Mouse (Mus musculus): ENCODE measurements around the gene Trpv3. TPM values are rescaled to one million over a fixed set of nuclear protein-coding genes. Genes with fewer than 3 reads are reported as not detected.

Gene Trpv3
- 0.12 and 0.19 TPM in 2 replicates for polyA plus RNA-seq (2014; fragmentation: Nextera tagmentation; extraction: Ambion mirVana)

GRCm38 (mm10) chr11:73267267-73267666 lies at the start of gene Trpv3:
Gene Trpv3 (plus strand): TSS chr11:73267388.
- DNase-seq, result no peak
- 87% methylated on average over 7 of the region's 7 CpGs for WGBS
- no peak for ATAC-seq (ENCODE audit: low FRiP score, low TSS enrichment)

DNA sequence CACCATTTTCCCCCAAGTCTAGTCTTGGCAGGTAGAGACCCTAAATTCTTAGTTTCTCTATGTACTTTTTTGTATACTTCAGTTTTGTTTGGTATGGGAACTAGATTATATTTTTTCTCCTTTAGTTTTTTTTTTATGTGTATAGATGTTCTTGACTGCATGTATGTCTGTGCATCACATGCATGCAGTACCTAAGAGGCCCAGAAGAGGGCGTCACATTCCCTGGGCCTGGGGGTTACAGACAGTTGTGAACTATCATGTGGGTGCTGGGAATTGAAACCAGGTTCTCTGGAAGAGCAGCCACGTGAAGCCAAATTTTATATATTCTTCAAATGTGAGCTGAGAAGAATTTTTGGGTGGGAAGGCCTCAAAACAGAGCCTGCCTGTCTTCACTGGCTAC lies 47.5 kb upstream of the Trpv3 start:
- H3K9me3 ChIP-seq (ENCODE audit: control insufficient read depth, low read length), result no peaks in the 10 kb centered on the region
- no peak overlapping the region for H3K4me3 ChIP-seq (replicated peaks; ENCODE audit: low read depth, low read length)
- WGBS, result 69% methylated on average over 2 of the region's 2 CpGs
- no peaks in the 10 kb centered on the region for H3K36me3 ChIP-seq (ENCODE audit: control insufficient read depth, insufficient read depth, low read length)
- H3K4me2 ChIP-seq (ENCODE audit: low read length), result no peak overlapping the region
- ATAC-seq (ENCODE audit: low FRiP score, low TSS enrichment) (no peak), DNase-seq (no peak)
- no peak overlapping the region for H3K9ac ChIP-seq (replicated peaks; ENCODE audit: low read length)
- H3K27ac ChIP-seq (replicated peaks; ENCODE audit: low read depth, low read length), result no peak overlapping the region
- H3K27me3 ChIP-seq (ENCODE audit: control insufficient read depth, insufficient read depth, low read length), result no peaks in the 10 kb centered on the region
- H3K4me1 ChIP-seq (ENCODE audit: control insufficient read depth, insufficient read depth, low read length), result no peaks in the 10 kb centered on the region

More at GRCm38 (mm10) chr11:73267267-73267666, at the start of gene Trpv3:
- H3K9me3 ChIP-seq (ENCODE audit: control insufficient read depth, low read length), result no peaks in the 10 kb centered on the region
- H3K27ac ChIP-seq (replicated peaks; ENCODE audit: low read depth, low read length), result no peak within 1 kb of the TSS
- no peaks in the 10 kb centered on the region for H3K36me3 ChIP-seq (ENCODE audit: control insufficient read depth, insufficient read depth, low read length)
- H3K4me3 ChIP-seq (replicated peaks; ENCODE audit: low read depth, low read length), result no peak within 1 kb of the TSS
- H3K4me2 ChIP-seq (ENCODE audit: low read length), result no peak within 1 kb of the TSS
- H3K9ac ChIP-seq (replicated peaks; ENCODE audit: low read length), result no peak within 1 kb of the TSS
- no peaks in the 10 kb centered on the region for H3K4me1 ChIP-seq (ENCODE audit: control insufficient read depth, insufficient read depth, low read length)
- no peaks in the 10 kb centered on the region for H3K27me3 ChIP-seq (ENCODE audit: control insufficient read depth, insufficient read depth, low read length)

GRCm38 (mm10) chr11:73220651-73221050 lies 46.5 kb upstream of the Trpv3 start:
- H3K27me3 ChIP-seq (ENCODE audit: control insufficient read depth, insufficient read depth, low read length), result no peaks in the 10 kb centered on the region
- no peak overlapping the region for H3K4me3 ChIP-seq (replicated peaks; ENCODE audit: low read depth, low read length)
- no peak overlapping the region for H3K9ac ChIP-seq (replicated peaks; ENCODE audit: low read length)
- H3K36me3 ChIP-seq (ENCODE audit: control insufficient read depth, insufficient read depth, low read length), result no peaks in the 10 kb centered on the region
- no peak overlapping the region for H3K27ac ChIP-seq (replicated peaks; ENCODE audit: low read depth, low read length)
- DNase-seq (no peak), ATAC-seq (ENCODE audit: low FRiP score, low TSS enrichment) (no peak)
- 92% methylated on average over 1 of the region's 1 CpGs for WGBS
- H3K4me1 ChIP-seq (ENCODE audit: control insufficient read depth, insufficient read depth, low read length), result no peaks in the 10 kb centered on the region
- H3K9me3 ChIP-seq (ENCODE audit: control insufficient read depth, low read length), result no peaks in the 10 kb centered on the region
- H3K4me2 ChIP-seq (ENCODE audit: low read length), result no peak overlapping the region

GRCm38 (mm10) chr11:73222846-73223245 lies 44.3 kb upstream of the Trpv3 start:
- ATAC-seq (ENCODE audit: low FRiP score, low TSS enrichment), result no peak
- 56% methylated on average over 5 of the region's 5 CpGs for WGBS

GRCm38 (mm10) chr11:73223966-73224365 lies 43.2 kb upstream of the Trpv3 start:
- 78% methylated on average over 2 of the region's 2 CpGs for WGBS

More at GRCm38 (mm10) chr11:73222846-73223245, 44.3 kb upstream of the Trpv3 start:
- Histone ChIP-seq H3K27ac (replicated peaks; ENCODE audit: low read depth, low read length) (no peak overlapping the region), H3K27me3 (ENCODE audit: control insufficient read depth, insufficient read depth, low read length) (no peaks in the 10 kb centered on the region), H3K9ac (replicated peaks; ENCODE audit: low read length) (no peak overlapping the region), H3K36me3 (ENCODE audit: control insufficient read depth, insufficient read depth, low read length) (no peaks in the 10 kb centered on the region), H3K4me2 (ENCODE audit: low read length) (no peak overlapping the region), H3K4me1 (ENCODE audit: control insufficient read depth, insufficient read depth, low read length) (no peaks in the 10 kb centered on the region), H3K4me3 (replicated peaks; ENCODE audit: low read depth, low read length) (no peak overlapping the region), H3K9me3 (ENCODE audit: control insufficient read depth, low read length) (no peaks in the 10 kb centered on the region)
- DNase-seq, result no peak

GRCm38 (mm10) chr11:73225856-73226255 lies 41.3 kb upstream of the Trpv3 start:
- no peak overlapping the region for H3K4me3 ChIP-seq (replicated peaks; ENCODE audit: low read depth, low read length)
- WGBS, result 94% methylated on average over 6 of the region's 6 CpGs
- no peak overlapping the region for H3K27ac ChIP-seq (replicated peaks; ENCODE audit: low read depth, low read length)
- DNase-seq (no peak), ATAC-seq (ENCODE audit: low FRiP score, low TSS enrichment) (no peak)
- no peaks in the 10 kb centered on the region for H3K36me3 ChIP-seq (ENCODE audit: control insufficient read depth, insufficient read depth, low read length)
- H3K4me2 ChIP-seq (ENCODE audit: low read length), result no peak overlapping the region
- H3K27me3 ChIP-seq (ENCODE audit: control insufficient read depth, insufficient read depth, low read length), result no peaks in the 10 kb centered on the region
- H3K4me1 ChIP-seq (ENCODE audit: control insufficient read depth, insufficient read depth, low read length), result no peaks in the 10 kb centered on the region
- no peaks in the 10 kb centered on the region for H3K9me3 ChIP-seq (ENCODE audit: control insufficient read depth, low read length)
- H3K9ac ChIP-seq (replicated peaks; ENCODE audit: low read length), result no peak overlapping the region

More at GRCm38 (mm10) chr11:73223966-73224365, 43.2 kb upstream of the Trpv3 start:
- no peak overlapping the region for H3K4me3 ChIP-seq (replicated peaks; ENCODE audit: low read depth, low read length)
- no peak for DNase-seq
- no peak for ATAC-seq (ENCODE audit: low FRiP score, low TSS enrichment)
- H3K27me3 ChIP-seq (ENCODE audit: control insufficient read depth, insufficient read depth, low read length), result no peaks in the 10 kb centered on the region
- no peak overlapping the region for H3K4me2 ChIP-seq (ENCODE audit: low read length)
- H3K9ac ChIP-seq (replicated peaks; ENCODE audit: low read length), result no peak overlapping the region
- H3K27ac ChIP-seq (replicated peaks; ENCODE audit: low read depth, low read length), result no peak overlapping the region
- no peaks in the 10 kb centered on the region for H3K4me1 ChIP-seq (ENCODE audit: control insufficient read depth, insufficient read depth, low read length)
- no peaks in the 10 kb centered on the region for H3K36me3 ChIP-seq (ENCODE audit: control insufficient read depth, insufficient read depth, low read length)
- H3K9me3 ChIP-seq (ENCODE audit: control insufficient read depth, low read length), result no peaks in the 10 kb centered on the region

- WGBS, result 88% methylated on average over 5 of the region's 5 CpGs
These were observed 38.3 kb upstream of the Trpv3 start for GRCm38 (mm10) chr11:73228881-73229280.

DNA sequence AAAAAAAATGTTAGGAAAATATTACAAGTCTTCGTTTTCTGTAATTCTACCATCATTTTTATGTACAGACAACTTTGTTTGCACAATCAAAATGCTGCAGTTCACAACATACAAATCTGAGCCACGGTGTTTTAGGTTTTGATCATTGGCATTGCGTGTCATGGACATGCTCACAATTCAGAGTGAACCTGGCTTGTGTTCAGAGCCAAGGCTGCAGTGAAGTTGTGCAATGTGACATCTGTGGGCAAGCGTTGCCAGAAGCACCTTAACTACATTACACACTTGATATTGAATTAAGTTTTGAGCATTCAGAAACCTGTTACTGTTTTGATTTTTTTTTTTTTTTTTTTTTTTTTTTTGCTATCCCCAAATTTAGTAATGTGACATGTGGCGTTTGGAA lies 37.1 kb upstream of the Trpv3 start:
- Histone ChIP-seq H3K27ac (replicated peaks; ENCODE audit: low read depth, low read length) (no peak overlapping the region), H3K9ac (replicated peaks; ENCODE audit: low read length) (no peak overlapping the region), H3K9me3 (ENCODE audit: control insufficient read depth, low read length) (no peaks in the 10 kb centered on the region), H3K27me3 (ENCODE audit: control insufficient read depth, insufficient read depth, low read length) (no peaks in the 10 kb centered on the region), H3K4me1 (ENCODE audit: control insufficient read depth, insufficient read depth, low read length) (no peaks in the 10 kb centered on the region), H3K4me2 (ENCODE audit: low read length) (no peak overlapping the region), H3K36me3 (ENCODE audit: control insufficient read depth, insufficient read depth, low read length) (no peaks in the 10 kb centered on the region), H3K4me3 (replicated peaks; ENCODE audit: low read depth, low read length) (no peak overlapping the region)
- WGBS, result 88% methylated on average over 5 of the region's 5 CpGs
- ATAC-seq (ENCODE audit: low FRiP score, low TSS enrichment) (no peak), DNase-seq (no peak)

More at GRCm38 (mm10) chr11:73228881-73229280, 38.3 kb upstream of the Trpv3 start:
- Histone ChIP-seq H3K4me3 (replicated peaks; ENCODE audit: low read depth, low read length) (no peak overlapping the region), H3K4me1 (ENCODE audit: control insufficient read depth, insufficient read depth, low read length) (no peaks in the 10 kb centered on the region), H3K9ac (replicated peaks; ENCODE audit: low read length) (no peak overlapping the region), H3K4me2 (ENCODE audit: low read length) (no peak overlapping the region), H3K27me3 (ENCODE audit: control insufficient read depth, insufficient read depth, low read length) (no peaks in the 10 kb centered on the region), H3K36me3 (ENCODE audit: control insufficient read depth, insufficient read depth, low read length) (no peaks in the 10 kb centered on the region), H3K27ac (replicated peaks; ENCODE audit: low read depth, low read length) (no peak overlapping the region), H3K9me3 (ENCODE audit: control insufficient read depth, low read length) (no peaks in the 10 kb centered on the region)
- ATAC-seq (ENCODE audit: low FRiP score, low TSS enrichment) (no peak), DNase-seq (no peak)

GRCm38 (mm10) chr11:73232513-73232912 lies 34.7 kb upstream of the Trpv3 start:
- H3K4me2 ChIP-seq (ENCODE audit: low read length), result no peak overlapping the region
- WGBS, result 61% methylated on average over 2 of the region's 2 CpGs
- H3K9ac ChIP-seq (replicated peaks; ENCODE audit: low read length), result no peak overlapping the region
- H3K4me1 ChIP-seq (ENCODE audit: control insufficient read depth, insufficient read depth, low read length), result no peaks in the 10 kb centered on the region
- no peaks in the 10 kb centered on the region for H3K9me3 ChIP-seq (ENCODE audit: control insufficient read depth, low read length)
- no peak for DNase-seq
- no peak overlapping the region for H3K4me3 ChIP-seq (replicated peaks; ENCODE audit: low read depth, low read length)
- H3K36me3 ChIP-seq (ENCODE audit: control insufficient read depth, insufficient read depth, low read length), result no peaks in the 10 kb centered on the region
- ATAC-seq (ENCODE audit: low FRiP score, low TSS enrichment), result no peak
- no peaks in the 10 kb centered on the region for H3K27me3 ChIP-seq (ENCODE audit: control insufficient read depth, insufficient read depth, low read length)
- H3K27ac ChIP-seq (replicated peaks; ENCODE audit: low read depth, low read length), result no peak overlapping the region

Data from midbrain, embryonic 14.5 days (tissue).